Mouse (Mus musculus) intestine, postnatal 0 days (tissue): Measurements from ENCODE around the gene Zfp667. TPM values are rescaled to one million over a fixed set of nuclear protein-coding genes. Genes with fewer than 3 reads are reported as not detected.
A peak's percentile ranks its signal among the peaks of the same experiment; 100 is the strongest.

Source experiments
- ATAC-seq: fragments of 200-750 bp; cut with Nextera tagmentation; 2 replicates; pipeline ENCODE4 v1.8.0; 2017; ENCODE audit warnings: mild to moderate bottlenecking, moderate TSS enrichment, moderate library complexity
- H3K27ac ChIP-seq: fragments of 300-500 bp; sonication (generic); 2 replicates; pipeline ENCODE4 v1.5.1; 2014; ENCODE audit warnings: mild to moderate bottlenecking, low read depth, low read length, moderate library complexity
- H3K27me3 ChIP-seq: fragments of 300-500 bp; sonication (generic); replicated peaks from 2 replicates; pipeline ENCODE4 v1.6.1; 2014; ENCODE audit warnings: low read length, mixed read lengths; ENCODE audit not compliant: control insufficient read depth, insufficient read depth
- H3K36me3 ChIP-seq: fragments of 300-500 bp; sonication (generic); 2 replicates; pipeline ENCODE4 v1.6.1; 2014; ENCODE audit warnings: mild to moderate bottlenecking, moderate library complexity; ENCODE audit not compliant: control insufficient read depth, insufficient read depth
- H3K4me1 ChIP-seq: fragments of 300-500 bp; sonication (generic); replicated peaks from 2 replicates; pipeline ENCODE4 v1.6.1; 2014; ENCODE audit warnings: antibody characterized with exemption, low read length, mixed read lengths; ENCODE audit not compliant: control insufficient read depth, insufficient read depth
- H3K4me2 ChIP-seq: fragments of 300-500 bp; sonication (generic); replicated peaks from 2 replicates; pipeline ENCODE4 v1.6.1; 2014; ENCODE audit warnings: low read depth, mild to moderate bottlenecking, moderate library complexity
- H3K4me3 ChIP-seq: fragments of 300-500 bp; sonication (generic); 2 replicates; pipeline ENCODE4 v1.5.1; 2014; ENCODE audit warnings: low read depth, low read length
- H3K9ac ChIP-seq: fragments of 300-500 bp; sonication (generic); 2 replicates; pipeline ENCODE4 v1.6.1; 2014; ENCODE audit warnings: mild to moderate bottlenecking, low read depth, low read length
- H3K9me3 ChIP-seq: fragments of 300-500 bp; sonication (generic); 2 replicates; pipeline ENCODE4 v1.6.1; 2016; ENCODE audit warnings: mixed run types; ENCODE audit not compliant: control insufficient read depth
- CTCF ChIP-seq: sonication (generic); IDR thresholded peaks from 2 replicates; pipeline ENCODE4 v1.5.1; 2016; ENCODE audit warnings: low read depth, mild to moderate bottlenecking, control low read depth, antibody characterized with exemption, moderate library complexity
- WGBS: fragments of 180-500 bp; shearing (Covaris S2); extraction: QIAGEN DNeasy Blood & Tissue Kit; methylation state at CpG from one replicate; pipeline ENCODE4 v1.1.7; 2014; 5-methylcytosine and 5-hydroxymethylcytosine counted together
- polyA plus RNA-seq: library from polyadenylated mRNA; unstranded; fragments of >200 nt; fragmentation: Nextera tagmentation; extraction: Ambion mirVana; gene quantifications from 2 replicates; pipeline ENCODE4 v1.2.1, GENCODE M21; 2015

The Zfp667 gene
- polyA plus RNA-seq, 1 experiment from 2014 or later: 2.1 TPM

DNA sequence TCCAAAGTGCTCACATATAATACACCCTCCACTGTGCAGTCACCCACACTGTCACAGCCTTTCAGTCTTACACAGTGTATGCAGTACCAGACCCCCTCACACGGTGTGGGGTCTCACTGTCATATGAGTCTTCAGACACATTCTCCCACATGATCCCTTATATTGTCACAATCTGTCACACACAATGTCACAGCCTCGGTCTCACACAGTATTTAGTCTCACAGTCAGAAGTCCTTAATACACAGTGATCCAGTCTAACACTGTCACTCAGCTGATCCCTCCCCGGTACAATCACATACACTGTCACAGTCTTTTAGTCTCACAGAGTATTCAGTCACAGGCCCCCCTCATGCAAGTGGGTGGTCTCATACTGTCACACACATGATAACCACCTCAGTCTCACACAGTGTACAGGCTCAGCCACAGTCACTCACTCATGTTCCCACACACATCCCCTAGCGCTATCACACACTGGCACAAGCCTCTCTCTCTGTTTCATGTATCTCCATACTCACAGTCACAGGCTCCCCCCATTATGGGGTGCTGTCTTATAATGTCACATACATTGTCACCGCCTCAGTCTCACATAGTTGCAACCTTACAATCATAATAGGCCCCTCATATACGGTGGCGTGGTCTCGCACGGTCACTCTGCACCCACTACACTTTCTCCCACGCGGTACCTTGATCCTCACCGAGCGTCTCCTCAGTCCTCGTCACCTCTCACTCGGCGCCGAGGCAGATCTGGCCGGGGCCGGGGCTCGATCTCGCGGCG is 44.3 kb downstream of the Zfp667 start:
- no peak for TF ChIP-seq CTCF
- peak; percentile 32; the same call in 1 of the 2 replicates for ATAC-seq
- H3K9me3 ChIP-seq: no peaks in the 10 kb centered on the region

DNA sequence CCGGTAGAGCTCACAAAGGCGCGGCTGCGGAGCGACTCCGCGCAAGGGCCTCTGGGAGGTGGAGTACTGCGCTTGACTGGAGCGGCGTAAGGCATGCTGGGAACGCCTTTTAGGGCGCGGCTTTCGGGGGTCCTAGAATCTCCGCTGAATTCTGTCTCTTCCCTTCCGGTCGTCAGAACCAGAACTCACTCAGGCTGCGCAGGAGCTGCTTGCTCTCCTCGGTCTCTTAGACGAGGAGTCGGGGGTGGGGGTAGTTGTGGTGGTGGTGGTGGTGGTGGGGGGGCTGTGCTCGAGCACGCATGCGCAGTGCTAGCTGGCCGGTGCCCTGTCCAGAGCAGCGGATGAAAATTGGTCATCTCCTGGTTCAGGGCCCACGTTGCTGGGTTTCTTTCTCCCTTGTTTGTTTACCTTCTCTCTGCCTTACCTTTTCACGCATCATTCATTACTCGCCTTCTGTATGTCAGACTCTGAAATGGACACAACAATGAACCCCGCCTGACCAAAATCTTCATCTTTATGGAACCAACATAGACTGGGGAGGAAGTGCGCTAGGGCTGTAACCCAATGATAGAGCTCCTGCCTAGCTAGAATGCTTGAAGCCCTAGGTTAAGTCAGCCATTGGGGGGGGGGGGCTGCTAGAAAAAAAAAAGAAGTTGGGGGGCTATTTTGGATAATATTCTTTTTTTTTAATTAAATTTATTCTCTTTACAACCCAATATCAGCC is 45.0 kb downstream of the Zfp667 start, which contains the start of gene Zfp583:
Gene Zfp583, minus strand, starts transcription at position 53 of the 724 bp plus-strand sequence.
- TF ChIP-seq CTCF: no peak
- Histone ChIP-seq H3K9ac (peak within 1 kb of the TSS; percentile 45), H3K36me3 (no peaks in the 10 kb centered on the region), H3K27me3 (no peaks in the 10 kb centered on the region), H3K27ac (0 out of 2 replicates have a peak within 1 kb of the TSS, but pooled peaks have one; percentile 1), H3K4me2 (peak within 1 kb of the TSS; percentile 64), H3K4me1 (no peaks in the 10 kb centered on the region), H3K9me3 (no peaks in the 10 kb centered on the region), H3K4me3 (peak within 1 kb of the TSS; percentile 42)
- peak; percentile 89 for ATAC-seq
- WGBS: 7% methylated on average over 31 of the region's 31 CpGs

More for the DNA sequence above, 44.3 kb downstream of the Zfp667 start:
- Histone ChIP-seq H3K36me3 (no peaks in the 10 kb centered on the region), H3K4me2 (peak overlapping the region; percentile 64), H3K4me1 (no peaks in the 10 kb centered on the region), H3K27ac (0 out of 2 replicates have a peak overlapping the region, but pooled peaks have one; percentile 1), H3K9ac (peak overlapping the region; percentile 45), H3K27me3 (no peaks in the 10 kb centered on the region), H3K4me3 (peak overlapping the region; percentile 42)
- 15% methylated on average over 23 of the region's 23 CpGs for WGBS

DNA sequence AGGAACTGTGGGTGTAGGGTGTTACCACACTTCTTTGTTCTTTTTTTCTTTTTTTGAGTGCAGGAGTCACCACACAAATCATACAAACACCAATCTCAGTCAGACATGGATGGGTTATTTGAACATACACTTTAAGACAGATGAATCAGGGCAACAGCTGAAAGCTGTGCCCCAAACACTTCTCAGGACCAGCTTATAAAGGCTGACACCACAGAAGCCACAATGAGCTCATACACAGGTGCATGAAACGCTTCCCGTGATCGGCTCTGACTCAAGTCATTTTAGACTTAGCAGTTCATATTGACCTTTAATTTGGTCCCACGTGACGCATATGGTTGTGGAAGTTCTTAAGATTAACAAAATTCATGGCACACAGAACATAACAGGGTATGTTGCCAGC is 53.5 kb downstream of the Zfp667 start:
- H3K9me3 ChIP-seq: no peaks in the 10 kb centered on the region
- no peak overlapping the region for H3K4me2 ChIP-seq
- ATAC-seq: no peak
- H3K4me3 ChIP-seq: no peak overlapping the region
- H3K4me1 ChIP-seq: no peaks in the 10 kb centered on the region
- no peaks in the 10 kb centered on the region for H3K27me3 ChIP-seq
- no peak overlapping the region for H3K27ac ChIP-seq
- TF ChIP-seq CTCF: no peak
- H3K9ac ChIP-seq: no peak overlapping the region
- no peaks in the 10 kb centered on the region for H3K36me3 ChIP-seq
- 83% methylated on average over 5 of the region's 5 CpGs for WGBS

DNA sequence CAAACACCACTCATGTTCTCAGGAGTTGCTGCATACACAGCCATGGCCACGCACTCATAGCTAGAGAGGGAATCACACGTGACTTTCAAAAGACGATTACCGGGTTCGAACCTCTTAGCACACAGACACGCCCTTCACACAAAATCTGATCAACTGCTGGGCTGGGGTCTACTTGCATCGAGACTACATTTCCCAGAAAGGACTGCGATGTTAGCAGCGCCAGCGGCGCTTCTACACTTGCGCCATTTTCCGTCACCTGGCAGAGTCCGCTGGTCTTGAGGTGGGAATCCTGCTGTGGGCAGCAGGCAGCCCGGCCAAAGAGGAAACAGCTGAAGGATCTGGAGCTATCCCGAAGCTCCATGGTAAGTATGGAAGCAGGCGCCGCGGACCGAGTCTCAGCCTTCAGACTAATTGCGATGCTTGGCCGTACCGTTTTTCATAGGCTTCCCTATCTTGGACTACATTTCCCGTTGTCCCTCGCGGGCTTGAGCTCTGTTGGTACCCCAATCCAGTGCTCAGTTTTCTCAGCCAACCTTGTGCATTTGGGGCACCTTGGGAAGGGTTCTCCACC is 57.2 kb downstream of the Zfp667 start, which contains the start of gene Gm3854:
Gene Gm3854, plus strand, starts transcription at position 259 of the 571 bp plus-strand sequence.
- no peak within 1 kb of the TSS; the same call in 1 of the 2 replicates for H3K9ac ChIP-seq
- WGBS: 1% methylated on average over 26 of the region's 26 CpGs

DNA sequence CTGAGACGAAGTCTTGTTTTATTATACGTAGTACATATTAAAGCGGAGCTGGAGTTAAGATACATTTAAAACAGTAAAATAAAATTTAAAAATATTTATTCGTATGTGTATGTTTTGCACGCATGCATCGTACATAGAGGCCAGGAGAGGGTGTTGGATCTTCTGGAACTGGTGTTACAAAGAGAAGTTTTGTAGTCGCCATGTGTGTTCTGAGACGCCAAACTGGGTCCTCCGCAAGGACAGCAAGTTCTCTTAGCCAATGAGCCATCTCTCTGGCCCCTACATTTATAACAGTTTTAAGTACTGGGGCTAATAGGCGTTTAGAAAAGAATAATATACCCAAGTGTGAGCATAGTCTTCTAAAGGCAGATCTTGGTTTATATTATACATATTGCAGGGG is 57.7 kb downstream of the Zfp667 start:
- TF ChIP-seq CTCF: no peak
- Histone ChIP-seq H3K9me3 (no peaks in the 10 kb centered on the region), H3K4me3 (peak overlapping the region; percentile 56), H3K9ac (no peak overlapping the region; the same call in 1 of the 2 replicates), H3K27me3 (no peaks in the 10 kb centered on the region), H3K36me3 (no peaks in the 10 kb centered on the region), H3K4me2 (peak overlapping the region; percentile 75), H3K27ac (no peak overlapping the region), H3K4me1 (no peaks in the 10 kb centered on the region)
- 32% methylated on average over 10 of the region's 10 CpGs for WGBS
- ATAC-seq: no peak

More for the DNA sequence above, 57.2 kb downstream of the Zfp667 start, which contains the start of gene Gm3854:
- no peaks in the 10 kb centered on the region for H3K9me3 ChIP-seq
- H3K4me1 ChIP-seq: no peaks in the 10 kb centered on the region
- peak within 1 kb of the TSS; percentile 75 for H3K4me2 ChIP-seq
- H3K27me3 ChIP-seq: no peaks in the 10 kb centered on the region
- no peak for ATAC-seq
- TF ChIP-seq CTCF: no peak
- H3K27ac ChIP-seq: no peak within 1 kb of the TSS
- peak within 1 kb of the TSS; percentile 56 for H3K4me3 ChIP-seq
- no peaks in the 10 kb centered on the region for H3K36me3 ChIP-seq

Other genes with a start within 250 kb of the Zfp667 start
- gene Nlrp4c, start 241.4 kb upstream of the Zfp667 start, polyA plus RNA-seq: not detected in 2 replicates
- gene Zfp787, start 130.6 kb upstream of the Zfp667 start, polyA plus RNA-seq: 42.2 and 46.5 TPM in 2 replicates
- 18.5 and 18.7 TPM in 2 replicates for gene Zfp444, start 114.4 kb upstream of the Zfp667 start, polyA plus RNA-seq
- gene Galp, start 89.5 kb upstream of the Zfp667 start, polyA plus RNA-seq: not detected in 2 replicates
- not detected in 2 replicates for gene Zscan5b, start 64.3 kb upstream of the Zfp667 start, polyA plus RNA-seq
- not detected in 2 replicates for gene Epp13, start 33.9 kb upstream of the Zfp667 start, polyA plus RNA-seq
- gene Zfp583, start 44.7 kb downstream of the Zfp667 start, polyA plus RNA-seq: 1.2 and 1.7 TPM in 2 replicates
- gene Gm3854, start 57.2 kb downstream of the Zfp667 start, polyA plus RNA-seq: 0.08 and 0.20 TPM in 2 replicates
- gene Zfp78, start 76.7 kb downstream of the Zfp667 start, polyA plus RNA-seq: 0.82 and 1.1 TPM in 2 replicates
- 2.5 and 3.3 TPM in 2 replicates for gene Zfp28, start 96.7 kb downstream of the Zfp667 start, polyA plus RNA-seq
- gene Smim17, start 112.1 kb downstream of the Zfp667 start, polyA plus RNA-seq: 0.04 and 0.14 TPM in 2 replicates
- not detected in 2 replicates for gene Gm20715, start 123.7 kb downstream of the Zfp667 start, polyA plus RNA-seq
- gene Olfr1344, start 152.1 kb downstream of the Zfp667 start, polyA plus RNA-seq: not detected in 2 replicates
- not detected in 2 replicates for gene Olfr1336, start 169.6 kb downstream of the Zfp667 start, polyA plus RNA-seq
- not detected in 2 replicates for gene Olfr1346, start 180.5 kb downstream of the Zfp667 start, polyA plus RNA-seq
- gene Olfr5, start 200.4 kb downstream of the Zfp667 start, polyA plus RNA-seq: not detected in 2 replicates
- not detected in 2 replicates for gene Olfr1347, start 213.2 kb downstream of the Zfp667 start, polyA plus RNA-seq
- gene Olfr1348, start 222.2 kb downstream of the Zfp667 start, polyA plus RNA-seq: not detected in 2 replicates
- gene Olfr1349, start 236.4 kb downstream of the Zfp667 start, polyA plus RNA-seq: not detected in 2 replicates